Mouse (Mus musculus) forebrain, embryonic 14.5 days (tissue): ENCODE measurements around the gene Gm20388. TPM values are rescaled to one million over a fixed set of nuclear protein-coding genes. Genes with fewer than 3 reads are reported as not detected.

ENCODE experiments used
- ATAC-seq: fragments of 200-750 bp; cut with Nextera tagmentation; 2 replicates; pipeline ENCODE4 v1.8.0; 2017; ENCODE audit warnings: mild to moderate bottlenecking, moderate library complexity
- DNase-seq: peaks from one replicate; pipeline ENCODE4 v3.0.0-alpha.2; 2015; ENCODE audit warnings: low spot score
- H3K27ac ChIP-seq: fragments of 300-500 bp; sonication (generic); 2 replicates; pipeline ENCODE4 v1.5.1; 2014; ENCODE audit warnings: low read depth, mild to moderate bottlenecking, control low read depth, low read length, moderate library complexity
- H3K27me3 ChIP-seq: fragments of 300-500 bp; sonication (generic); replicated peaks from 2 replicates; pipeline ENCODE4 v1.6.1; 2014; ENCODE audit warnings: low read length, control low read depth, mixed read lengths; ENCODE audit not compliant: control insufficient read depth, insufficient read depth
- H3K36me3 ChIP-seq: fragments of 300-500 bp; sonication (generic); 2 replicates; pipeline ENCODE4 v1.6.1; 2014; ENCODE audit warnings: low read length, control low read depth; ENCODE audit not compliant: control insufficient read depth, insufficient read depth
- H3K4me1 ChIP-seq: fragments of 300-500 bp; sonication (generic); 2 replicates; pipeline ENCODE4 v1.6.1; 2014; ENCODE audit warnings: antibody characterized with exemption, low read length, control low read depth; ENCODE audit not compliant: control insufficient read depth, insufficient read depth
- H3K4me2 ChIP-seq: fragments of 300-500 bp; sonication (generic); 2 replicates; pipeline ENCODE4 v1.6.1; 2014; ENCODE audit warnings: mild to moderate bottlenecking, control low read depth, low read length
- H3K4me3 ChIP-seq: fragments of 300-500 bp; sonication (generic); 2 replicates; pipeline ENCODE4 v1.5.1; 2014; ENCODE audit warnings: low read depth, low read length, control low read depth
- H3K9ac ChIP-seq: fragments of 300-500 bp; sonication (generic); 2 replicates; pipeline ENCODE4 v1.6.1; 2014; ENCODE audit warnings: mild to moderate bottlenecking, low read length, control low read depth, moderate library complexity
- H3K9me3 ChIP-seq: fragments of 300-500 bp; sonication (generic); replicated peaks from 2 replicates; pipeline ENCODE4 v1.6.1; 2016; ENCODE audit warnings: low read length, control low read depth, mixed read lengths; ENCODE audit not compliant: control insufficient read depth
- WGBS: fragments of 180-500 bp; shearing (Covaris S2); extraction: QIAGEN DNeasy Blood & Tissue Kit; methylation state at CpG from one replicate; pipeline ENCODE4 v1.1.7; 2014; 5-methylcytosine and 5-hydroxymethylcytosine counted together
- polyA plus RNA-seq: library from polyadenylated mRNA; unstranded; fragments of >200 nt; fragmentation: Nextera tagmentation; extraction: Ambion mirVana; gene quantifications from 2 replicates; pipeline ENCODE4 v1.2.1, GENCODE M21; 2014

Gm20388 gene
- polyA plus RNA-seq, 1 experiment from 2014 or later = 7.4 TPM

DNA sequence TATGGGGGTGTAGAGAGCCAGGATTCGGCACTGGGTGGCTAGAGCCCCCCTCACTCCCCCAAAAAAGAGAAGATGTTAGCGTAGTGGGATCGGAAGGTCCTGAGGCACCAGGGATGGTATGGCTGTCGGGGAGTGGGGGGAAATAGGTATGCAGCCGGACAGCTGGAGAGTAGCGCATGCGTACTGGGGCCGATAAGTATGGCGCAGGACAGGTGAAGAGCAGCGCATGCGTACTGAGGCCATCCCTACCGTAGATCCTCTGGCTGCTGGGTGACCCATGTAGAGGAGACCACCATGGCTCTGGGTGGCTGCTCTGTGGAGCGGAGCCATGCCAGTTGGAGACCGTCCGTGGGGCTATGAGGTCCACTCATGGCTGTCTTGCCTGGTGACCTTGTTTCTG is 585.8 kb downstream of the Gm20388 start:
- Histone ChIP-seq H3K4me2 (no peak overlapping the region), H3K9me3 (no peaks in the 10 kb centered on the region), H3K4me3 (no peak overlapping the region), H3K27me3 (no peaks in the 10 kb centered on the region), H3K36me3 (no peaks in the 10 kb centered on the region), H3K4me1 (peaks cover 76% of the 10 kb centered on the region), H3K9ac (no peak overlapping the region), H3K27ac (no peak overlapping the region)
- ATAC-seq (no peak), DNase-seq (no peak)
- WGBS = 96% methylated on average over 15 of the region's 15 CpGs

DNA sequence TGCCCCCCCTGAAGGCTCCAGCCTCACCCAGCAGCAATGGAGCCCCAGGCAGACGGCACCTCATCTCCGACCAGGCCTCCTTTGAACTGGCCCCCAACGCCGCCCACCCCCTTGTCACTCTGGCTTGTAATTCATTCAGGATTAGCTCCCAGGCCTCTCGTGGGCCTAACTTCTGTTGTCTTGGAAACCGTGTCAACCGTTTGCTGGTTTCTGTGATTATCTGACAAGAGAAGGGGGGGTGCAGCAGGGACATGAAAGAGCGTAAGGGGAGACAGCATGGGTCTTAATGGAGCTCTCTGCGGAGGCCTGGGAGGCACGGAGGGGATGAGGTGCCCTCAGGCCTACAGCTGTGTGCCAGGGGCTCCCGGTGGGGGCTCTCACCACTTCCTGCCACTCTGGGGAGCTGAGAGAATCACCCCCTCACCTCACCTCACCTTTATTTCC is 586.9 kb downstream of the Gm20388 start:
- Histone ChIP-seq H3K36me3 (no peaks in the 10 kb centered on the region), H3K9me3 (no peaks in the 10 kb centered on the region), H3K27ac (peak overlapping the region; percentile 58), H3K4me3 (0 out of 2 replicates have a peak overlapping the region, but pooled peaks have one; percentile 1), H3K4me1 (peaks cover 67% of the 10 kb centered on the region), H3K4me2 (peak overlapping the region; percentile 34), H3K27me3 (no peaks in the 10 kb centered on the region), H3K9ac (peak overlapping the region; percentile 56)
- DNase-seq (peak; percentile 79), ATAC-seq (peak; percentile 57)
- 5% methylated on average over 10 of the region's 11 CpGs for WGBS

DNA sequence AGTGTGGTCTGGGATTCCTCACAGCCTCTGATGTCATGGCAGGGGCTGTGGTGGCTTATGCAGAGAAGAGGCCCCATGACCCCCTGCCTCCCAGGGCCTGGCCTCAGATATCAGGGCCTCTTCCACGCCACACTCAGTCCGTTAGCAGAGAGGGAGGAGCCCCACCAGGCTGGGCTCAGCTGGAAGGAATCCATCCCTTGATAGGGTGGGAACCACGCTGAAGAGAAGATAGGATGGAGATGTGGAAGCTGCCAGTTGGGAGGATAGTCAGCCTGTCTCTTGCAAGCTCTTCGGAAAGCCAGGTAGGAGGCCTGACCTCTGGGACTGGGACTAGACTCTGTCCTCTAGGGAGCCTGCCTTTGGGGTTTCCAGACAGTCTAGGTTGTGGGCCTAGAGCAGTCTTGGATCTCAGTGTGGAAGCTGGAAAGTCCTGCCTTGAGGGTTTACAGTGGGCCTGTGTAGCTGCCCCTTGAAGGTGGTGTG is 587.7 kb downstream of the Gm20388 start:
- Histone ChIP-seq H3K36me3 (no peaks in the 10 kb centered on the region), H3K4me3 (no peak overlapping the region), H3K27ac (peak overlapping the region; percentile 58; the same call in 1 of the 2 replicates), H3K4me2 (peak overlapping the region; percentile 34), H3K9ac (peak overlapping the region; percentile 56), H3K9me3 (no peaks in the 10 kb centered on the region), H3K27me3 (no peaks in the 10 kb centered on the region), H3K4me1 (peaks cover 67% of the 10 kb centered on the region)
- 0 out of 2 replicates have a peak, but pooled peaks have one; percentile 10 for ATAC-seq
- no peak for DNase-seq
- 21% methylated on average over 4 of the region's 4 CpGs for WGBS

DNA sequence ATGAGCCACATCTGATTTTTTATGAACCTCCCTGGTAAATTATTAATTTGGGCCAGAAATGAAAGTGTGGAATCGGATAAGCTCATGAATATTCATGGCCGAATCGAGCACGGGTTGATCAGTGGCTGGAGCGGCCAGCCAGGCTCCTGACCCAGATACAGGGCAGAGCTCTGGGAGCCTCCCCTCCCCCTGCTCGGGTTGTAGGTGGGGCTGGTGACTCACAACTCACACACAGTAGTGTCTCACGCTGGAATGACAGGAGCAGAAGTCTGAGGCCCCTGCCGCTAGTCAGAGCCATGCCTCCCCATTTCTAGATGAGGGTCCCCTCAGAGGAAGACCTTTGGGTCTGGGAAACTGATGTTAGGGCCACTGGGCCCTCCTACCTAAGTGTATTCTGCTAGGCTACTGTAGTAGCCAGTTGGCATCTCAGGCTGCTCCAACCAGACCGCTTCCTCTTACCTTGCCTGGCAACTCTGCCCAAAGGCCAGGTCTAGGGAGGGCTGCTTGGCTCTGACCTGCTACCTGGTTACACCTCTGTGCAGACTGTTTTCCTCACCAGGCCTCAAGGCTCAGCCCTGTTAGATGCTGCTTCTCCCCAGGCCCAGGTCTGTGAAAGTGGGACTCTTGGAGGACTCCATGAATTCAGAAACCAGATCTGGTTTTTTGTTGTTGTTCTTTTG is 588.4 kb downstream of the Gm20388 start:
- H3K4me3 ChIP-seq = no peak overlapping the region
- WGBS = 18% methylated on average over 9 of the region's 9 CpGs
- peak overlapping the region; percentile 34 for H3K4me2 ChIP-seq
- H3K9me3 ChIP-seq = no peaks in the 10 kb centered on the region
- H3K4me1 ChIP-seq = peaks cover 66% of the 10 kb centered on the region
- no peaks in the 10 kb centered on the region for H3K27me3 ChIP-seq
- DNase-seq (no peak), ATAC-seq (no peak)
- peak overlapping the region; percentile 56 for H3K9ac ChIP-seq
- no peaks in the 10 kb centered on the region for H3K36me3 ChIP-seq
- peak overlapping the region; percentile 58; the same call in 1 of the 2 replicates for H3K27ac ChIP-seq

DNA sequence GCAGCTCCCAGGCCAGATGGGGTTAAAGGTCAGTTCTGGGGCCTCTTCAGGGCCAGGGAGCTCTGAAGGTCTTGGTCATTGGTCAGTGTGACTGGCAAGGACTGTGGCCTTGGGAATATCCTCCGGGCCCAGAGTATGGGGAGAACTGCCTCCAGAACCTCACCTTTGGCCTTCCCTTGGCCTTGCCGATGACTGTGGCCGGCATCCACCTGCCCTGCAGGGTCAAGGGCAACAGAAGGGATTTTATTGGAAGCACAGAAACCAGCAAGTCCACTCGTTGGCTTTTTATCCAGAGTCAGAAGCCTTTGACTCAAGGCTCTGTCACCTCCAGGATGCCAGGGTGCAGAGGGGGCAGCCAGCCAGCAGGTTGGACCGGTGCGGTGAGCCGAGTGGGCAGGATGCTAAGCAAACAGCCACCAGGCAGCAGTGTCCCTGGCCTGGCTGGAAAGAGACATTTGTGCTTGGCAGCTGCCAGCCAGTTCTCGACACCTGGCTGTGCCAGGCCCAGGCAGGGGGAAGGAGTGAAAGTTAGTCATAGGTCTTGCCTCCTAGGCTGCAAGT is 590.1 kb downstream of the Gm20388 start:
- H3K9me3 ChIP-seq = no peaks in the 10 kb centered on the region
- no peak overlapping the region for H3K4me2 ChIP-seq
- H3K4me3 ChIP-seq = no peak overlapping the region
- WGBS = 81% methylated on average over 8 of the region's 8 CpGs
- no peaks in the 10 kb centered on the region for H3K36me3 ChIP-seq
- DNase-seq (no peak), ATAC-seq (no peak)
- no peak overlapping the region for H3K27ac ChIP-seq
- H3K27me3 ChIP-seq = no peaks in the 10 kb centered on the region
- peaks cover 70% of the 10 kb centered on the region for H3K4me1 ChIP-seq
- H3K9ac ChIP-seq = no peak overlapping the region

DNA sequence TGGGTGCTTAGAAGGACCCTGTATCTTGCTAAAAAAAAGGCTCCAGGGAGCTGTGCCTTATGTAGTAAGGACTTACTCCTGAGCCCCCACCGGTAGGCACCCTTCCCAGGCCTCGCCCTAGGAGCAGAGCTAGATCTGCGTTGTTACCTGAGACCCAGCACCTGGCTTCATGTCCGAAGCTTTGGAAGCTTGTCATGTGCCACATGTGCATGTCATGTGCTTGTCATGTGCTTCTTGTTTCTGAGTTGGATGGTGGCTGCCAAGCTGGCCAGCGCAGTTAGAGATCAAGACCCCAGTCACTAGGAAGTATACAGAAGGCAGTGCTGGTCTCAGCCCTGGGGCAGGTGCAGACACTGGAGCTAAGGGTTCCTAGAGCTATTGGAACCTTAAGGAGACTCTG is 590.8 kb downstream of the Gm20388 start:
- DNase-seq (no peak), ATAC-seq (no peak)
- H3K4me1 ChIP-seq = peaks cover 76% of the 10 kb centered on the region
- 86% methylated on average over 5 of the region's 5 CpGs for WGBS
- H3K36me3 ChIP-seq = no peaks in the 10 kb centered on the region
- no peaks in the 10 kb centered on the region for H3K9me3 ChIP-seq
- no peak overlapping the region for H3K9ac ChIP-seq
- no peak overlapping the region for H3K4me3 ChIP-seq
- H3K27me3 ChIP-seq = no peaks in the 10 kb centered on the region
- H3K4me2 ChIP-seq = no peak overlapping the region
- no peak overlapping the region for H3K27ac ChIP-seq

DNA sequence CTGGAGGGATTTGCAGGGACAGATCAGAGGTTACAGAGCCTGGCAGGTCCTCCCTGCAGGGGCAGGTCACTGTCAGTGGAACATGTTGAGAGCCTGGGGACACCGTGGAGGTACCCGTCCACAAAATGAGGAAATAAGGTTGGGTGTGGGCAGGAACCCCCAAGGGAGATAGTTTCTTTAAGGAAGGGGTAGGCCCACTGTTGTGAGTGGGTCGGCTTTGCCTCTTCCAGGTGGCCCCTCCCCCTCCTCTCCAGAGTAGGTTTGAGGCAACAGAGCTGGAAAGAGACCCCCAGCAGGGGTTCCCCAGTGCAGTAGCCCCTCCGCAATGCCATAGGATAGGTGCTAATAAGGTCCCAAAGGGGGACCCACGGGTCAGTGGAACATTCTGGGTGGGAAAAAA is 591.8 kb downstream of the Gm20388 start:
- H3K4me1 ChIP-seq = peaks cover 68% of the 10 kb centered on the region
- no peak for DNase-seq
- H3K9me3 ChIP-seq = no peaks in the 10 kb centered on the region
- H3K4me3 ChIP-seq = no peak overlapping the region
- H3K9ac ChIP-seq = no peak overlapping the region
- H3K36me3 ChIP-seq = no peaks in the 10 kb centered on the region
- no peaks in the 10 kb centered on the region for H3K27me3 ChIP-seq
- no peak overlapping the region for H3K4me2 ChIP-seq
- 63% methylated on average over 5 of the region's 5 CpGs for whole genome bisulfite sequencing
- ATAC-seq = no peak
- no peak overlapping the region for H3K27ac ChIP-seq

DNA sequence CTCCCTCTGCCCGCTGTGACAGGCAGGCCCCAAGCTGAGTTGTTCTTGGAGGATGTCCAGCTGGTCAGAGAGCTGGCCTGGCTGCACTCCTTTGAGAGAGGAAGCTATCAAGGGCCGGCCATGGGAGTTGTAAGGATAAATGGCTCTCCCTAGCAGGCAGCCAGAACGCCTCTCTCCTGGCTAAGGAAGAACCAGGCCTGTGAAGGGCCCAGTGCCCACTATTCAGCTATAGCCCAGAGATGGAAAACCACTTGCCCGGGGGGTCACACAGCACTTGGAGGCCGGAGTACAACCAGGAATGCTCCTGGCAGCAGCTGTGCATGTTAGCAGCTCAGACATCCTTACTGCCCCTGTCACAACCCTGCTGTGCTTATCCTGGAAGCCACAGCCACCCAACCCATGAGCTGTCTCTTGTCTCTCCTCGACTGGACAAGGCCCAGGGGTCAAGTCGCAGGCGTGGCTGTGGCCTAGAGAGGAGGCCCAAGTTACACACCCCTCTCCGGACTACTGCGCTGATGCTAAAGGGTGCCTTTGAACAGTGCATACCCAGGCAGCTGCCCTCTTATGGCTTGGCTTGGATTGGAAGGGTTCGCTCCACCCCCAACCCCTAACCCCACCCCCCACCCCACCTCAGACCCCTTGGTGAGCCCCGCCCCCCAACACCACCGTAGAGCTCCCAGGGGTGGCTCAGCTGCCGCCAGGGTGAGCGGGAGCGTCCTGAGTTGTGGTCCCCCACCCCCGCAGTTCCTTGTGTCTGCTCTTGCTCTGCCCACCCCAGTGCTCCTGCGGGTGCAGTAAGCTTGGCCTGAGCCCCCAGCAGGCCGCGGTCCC is 593.8 kb downstream of the Gm20388 start:
- DNase-seq (no peak), ATAC-seq (peak; percentile 25)
- Histone ChIP-seq H3K4me1 (peaks cover 69% of the 10 kb centered on the region), H3K4me3 (peak overlapping the region; percentile 16; the same call in 1 of the 2 replicates), H3K27ac (peak overlapping the region; percentile 87), H3K4me2 (peak overlapping the region; percentile 57), H3K9me3 (no peaks in the 10 kb centered on the region), H3K9ac (peak overlapping the region; percentile 58), H3K27me3 (no peaks in the 10 kb centered on the region), H3K36me3 (no peaks in the 10 kb centered on the region)
- 8% methylated on average over 16 of the region's 20 CpGs for WGBS
